Mouse (Mus musculus) limb, embryonic 15.5 days (tissue): Measurements from ENCODE around the gene Exoc6b. TPM values are rescaled to one million over a fixed set of nuclear protein-coding genes. Genes with fewer than 3 reads are reported as not detected.

ENCODE experiments used
- ATAC-seq: fragments of 200-750 bp; cut with Nextera tagmentation; 2 replicates; pipeline ENCODE4 v1.8.0; 2017; ENCODE audit warnings: low read depth, moderate TSS enrichment; ENCODE audit not compliant: insufficient number of reproducible peaks, low FRiP score, low TSS enrichment
- H3K27ac ChIP-seq: fragments of 300-500 bp; sonication (generic); 2 replicates; pipeline ENCODE4 v1.5.1; 2015; ENCODE audit warnings: moderate library complexity, mild to moderate bottlenecking, inconsistent platforms
- H3K27me3 ChIP-seq: fragments of 300-500 bp; sonication (generic); 2 replicates; pipeline ENCODE4 v1.6.1; 2015; ENCODE audit warnings: inconsistent platforms
- H3K36me3 ChIP-seq: fragments of 300-500 bp; sonication (generic); 2 replicates; pipeline ENCODE4 v1.6.1; 2015; ENCODE audit warnings: inconsistent platforms
- H3K4me1 ChIP-seq: fragments of 300-500 bp; sonication (generic); 2 replicates; pipeline ENCODE4 v1.6.1; 2015; ENCODE audit warnings: inconsistent platforms
- H3K4me2 ChIP-seq: fragments of 300-500 bp; sonication (generic); 2 replicates; pipeline ENCODE4 v1.6.1; 2015; ENCODE audit warnings: mild to moderate bottlenecking, inconsistent platforms
- H3K4me3 ChIP-seq: fragments of 300-500 bp; sonication (generic); 2 replicates; pipeline ENCODE4 v1.5.1; 2015; ENCODE audit warnings: mild to moderate bottlenecking, inconsistent platforms
- H3K9ac ChIP-seq: fragments of 300-500 bp; sonication (generic); 2 replicates; pipeline ENCODE4 v1.6.1; 2015; ENCODE audit warnings: inconsistent platforms
- H3K9me3 ChIP-seq: fragments of 300-500 bp; sonication (generic); 2 replicates; pipeline ENCODE4 v1.6.1; 2016; ENCODE audit warnings: inconsistent platforms
- WGBS: fragments of 180-500 bp; shearing (Covaris S2); methylation state at CpG from one replicate; pipeline ENCODE4 v1.1.7; 2015; 5-methylcytosine and 5-hydroxymethylcytosine counted together
- polyA plus RNA-seq: library from polyadenylated mRNA; unstranded; fragments of >200 nt; fragmentation: Nextera tagmentation; extraction: Ambion mirVana; gene quantifications from 2 replicates; pipeline ENCODE4 v1.2.1, GENCODE M21; 2015

Gene Exoc6b
- polyA plus RNA-seq, 1 experiment from 2014 or later: 35.7 TPM

- Histone ChIP-seq H3K27me3 (no peaks in the 10 kb centered on the region), H3K4me3 (no peak overlapping the region), H3K9me3 (no peaks in the 10 kb centered on the region), H3K4me2 (no peak overlapping the region), H3K36me3 (no peaks in the 10 kb centered on the region), H3K9ac (no peak overlapping the region), H3K27ac (no peak overlapping the region), H3K4me1 (0 out of 2 replicates have a peak, but pooled peaks cover 3% of the 10 kb centered on the region)
- WGBS: 55% methylated on average over 5 of the region's 5 CpGs
- no peak for ATAC-seq
These were observed 104.4 kb downstream of the Exoc6b start for GRCm38 (mm10) chr6:84964729-84965415.

GRCm38 (mm10) chr6:84963044-84963443 lies 106.3 kb downstream of the Exoc6b start:
- H3K27me3 ChIP-seq: no peaks in the 10 kb centered on the region
- H3K9ac ChIP-seq: no peak overlapping the region
- no peaks in the 10 kb centered on the region for H3K36me3 ChIP-seq
- H3K4me2 ChIP-seq: no peak overlapping the region
- no peaks in the 10 kb centered on the region for H3K9me3 ChIP-seq
- WGBS: 43% methylated on average over 1 of the region's 1 CpGs
- H3K27ac ChIP-seq: no peak overlapping the region
- 0 out of 2 replicates have a peak, but pooled peaks cover 3% of the 10 kb centered on the region for H3K4me1 ChIP-seq
- no peak overlapping the region for H3K4me3 ChIP-seq
- ATAC-seq: no peak

GRCm38 (mm10) chr6:84961763-84962162 lies 107.5 kb downstream of the Exoc6b start:
- H3K36me3 ChIP-seq: no peaks in the 10 kb centered on the region
- H3K9ac ChIP-seq: no peak overlapping the region
- no peaks in the 10 kb centered on the region for H3K27me3 ChIP-seq
- H3K4me3 ChIP-seq: no peak overlapping the region
- no peak for ATAC-seq
- no peaks in the 10 kb centered on the region for H3K9me3 ChIP-seq
- H3K4me1 ChIP-seq: 0 out of 2 replicates have a peak, but pooled peaks cover 3% of the 10 kb centered on the region
- WGBS: 87% methylated on average over 3 of the region's 3 CpGs
- H3K27ac ChIP-seq: no peak overlapping the region
- no peak overlapping the region for H3K4me2 ChIP-seq

GRCm38 (mm10) chr6:84959520-84959919 lies 109.8 kb downstream of the Exoc6b start:
- WGBS: 33% methylated on average over 2 of the region's 2 CpGs
- ATAC-seq: no peak

GRCm38 (mm10) chr6:84951621-84952020 lies 117.7 kb downstream of the Exoc6b start:
- H3K36me3 ChIP-seq: no peaks in the 10 kb centered on the region
- H3K9me3 ChIP-seq: no peaks in the 10 kb centered on the region
- no peak overlapping the region for H3K9ac ChIP-seq
- no peak for ATAC-seq
- H3K27ac ChIP-seq: no peak overlapping the region
- H3K4me2 ChIP-seq: no peak overlapping the region
- no peak overlapping the region for H3K4me3 ChIP-seq
- H3K4me1 ChIP-seq: no peaks in the 10 kb centered on the region
- 70% methylated on average over 1 of the region's 1 CpGs for WGBS
- no peaks in the 10 kb centered on the region for H3K27me3 ChIP-seq

More at GRCm38 (mm10) chr6:84959520-84959919, 109.8 kb downstream of the Exoc6b start:
- Histone ChIP-seq H3K36me3 (no peaks in the 10 kb centered on the region), H3K9ac (no peak overlapping the region), H3K4me2 (no peak overlapping the region), H3K27ac (no peak overlapping the region), H3K4me1 (0 out of 2 replicates have a peak, but pooled peaks cover 3% of the 10 kb centered on the region), H3K4me3 (no peak overlapping the region), H3K9me3 (no peaks in the 10 kb centered on the region), H3K27me3 (no peaks in the 10 kb centered on the region)

GRCm38 (mm10) chr6:84946569-84946968 lies 122.7 kb downstream of the Exoc6b start:
- WGBS: 65% methylated on average over 3 of the region's 3 CpGs

GRCm38 (mm10) chr6:84946106-84946505 lies 123.2 kb downstream of the Exoc6b start:
- Histone ChIP-seq H3K27ac (no peak overlapping the region), H3K36me3 (no peaks in the 10 kb centered on the region), H3K4me1 (0 out of 2 replicates have a peak, but pooled peaks cover 3% of the 10 kb centered on the region), H3K9me3 (no peaks in the 10 kb centered on the region), H3K9ac (no peak overlapping the region), H3K4me3 (no peak overlapping the region), H3K27me3 (no peaks in the 10 kb centered on the region), H3K4me2 (no peak overlapping the region)
- ATAC-seq: no peak
- WGBS: 74% methylated on average over 2 of the region's 2 CpGs

More at GRCm38 (mm10) chr6:84946569-84946968, 122.7 kb downstream of the Exoc6b start:
- Histone ChIP-seq H3K4me1 (0 out of 2 replicates have a peak, but pooled peaks cover 1% of the 10 kb centered on the region), H3K4me2 (no peak overlapping the region), H3K27ac (no peak overlapping the region), H3K4me3 (no peak overlapping the region), H3K9ac (no peak overlapping the region), H3K9me3 (no peaks in the 10 kb centered on the region), H3K27me3 (no peaks in the 10 kb centered on the region), H3K36me3 (no peaks in the 10 kb centered on the region)
- no peak for ATAC-seq

GRCm38 (mm10) chr6:84932953-84933921 lies 136.1 kb downstream of the Exoc6b start:
- Histone ChIP-seq H3K36me3 (no peaks in the 10 kb centered on the region), H3K4me1 (peaks cover 9% of the 10 kb centered on the region), H3K4me2 (no peak overlapping the region), H3K27ac (0 out of 2 replicates have a peak overlapping the region, but pooled peaks have one; percentile 1), H3K4me3 (no peak overlapping the region), H3K9ac (no peak overlapping the region), H3K27me3 (no peaks in the 10 kb centered on the region), H3K9me3 (no peaks in the 10 kb centered on the region)
- WGBS: 48% methylated on average over 11 of the region's 11 CpGs
- ATAC-seq: no peak

- Histone ChIP-seq H3K4me1 (peaks cover 9% of the 10 kb centered on the region), H3K27me3 (no peaks in the 10 kb centered on the region)
These were observed 138.3 kb downstream of the Exoc6b start for GRCm38 (mm10) chr6:84931051-84931450.

GRCm38 (mm10) chr6:84926066-84926465 lies 143.2 kb downstream of the Exoc6b start:
- H3K9ac ChIP-seq: no peak overlapping the region
- WGBS: 64% methylated on average over 3 of the region's 3 CpGs
- no peaks in the 10 kb centered on the region for H3K9me3 ChIP-seq

More at GRCm38 (mm10) chr6:84931051-84931450, 138.3 kb downstream of the Exoc6b start:
- ATAC-seq: no peak
- H3K9ac ChIP-seq: no peak overlapping the region
- H3K36me3 ChIP-seq: no peaks in the 10 kb centered on the region
- H3K27ac ChIP-seq: no peak overlapping the region
- no peaks in the 10 kb centered on the region for H3K9me3 ChIP-seq
- WGBS: 33% methylated on average over 1 of the region's 1 CpGs
- no peak overlapping the region for H3K4me3 ChIP-seq
- no peak overlapping the region for H3K4me2 ChIP-seq

GRCm38 (mm10) chr6:84923760-84924221 lies 145.5 kb downstream of the Exoc6b start:
- H3K27me3 ChIP-seq: no peaks in the 10 kb centered on the region
- no peak overlapping the region for H3K9ac ChIP-seq
- H3K36me3 ChIP-seq: no peaks in the 10 kb centered on the region
- no peak overlapping the region for H3K4me3 ChIP-seq
- peak overlapping the region; percentile 43; the same call in 1 of the 2 replicates for H3K27ac ChIP-seq
- peak overlapping the region; percentile 22; the same call in 1 of the 2 replicates for H3K4me2 ChIP-seq
- no peak for ATAC-seq
- no peaks in the 10 kb centered on the region for H3K9me3 ChIP-seq
- WGBS: 36% methylated on average over 12 of the region's 12 CpGs
- H3K4me1 ChIP-seq: peaks cover 6% of the 10 kb centered on the region

More at GRCm38 (mm10) chr6:84926066-84926465, 143.2 kb downstream of the Exoc6b start:
- no peak overlapping the region for H3K4me2 ChIP-seq
- no peaks in the 10 kb centered on the region for H3K36me3 ChIP-seq
- no peak overlapping the region for H3K4me3 ChIP-seq
- H3K27me3 ChIP-seq: no peaks in the 10 kb centered on the region
- no peak for ATAC-seq
- H3K4me1 ChIP-seq: peaks cover 6% of the 10 kb centered on the region
- no peak overlapping the region for H3K27ac ChIP-seq
